Mouse (Mus musculus) kidney, adult 11 months (tissue): ENCODE measurements at regions not wholly inside any gene's neighbourhood (a gene's known extent, or its start where the extent isn't known, plus 50 kb on each side); places are given as distances from the start of the nearest gene placed in this dataset.

Source experiments
- DNase-seq: peaks from one replicate; pipeline ENCODE4 v3.0.0; 2022

- DNase-seq = no peak
These were observed 65.3 kb upstream of the 1700021F07Rik start for GRCm38 (mm10) chr2:173456924-173457623.

- DNase-seq = no peak
These were observed 64.6 kb upstream of the 1700021F07Rik start for GRCm38 (mm10) chr2:173457624-173458320.

GRCm38 (mm10) chr2:173458861-173459260, 63.5 kb upstream of the 1700021F07Rik start:
- DNase-seq = no peak

- no peak for DNase-seq
These were observed 59.1 kb upstream of the 1700021F07Rik start for GRCm38 (mm10) chr2:173463313-173463712.

GRCm38 (mm10) chr2:173464562-173464961, 57.8 kb upstream of the 1700021F07Rik start:
- no peak for DNase-seq

GRCm38 (mm10) chr2:173465006-173465620, 57.3 kb upstream of the 1700021F07Rik start:
- no peak for DNase-seq

- DNase-seq = no peak
These were observed 54.2 kb upstream of the 1700021F07Rik start for GRCm38 (mm10) chr2:173468136-173468535.

GRCm38 (mm10) chr2:173469756-173470155, 52.6 kb upstream of the 1700021F07Rik start:
- DNase-seq = no peak
